Mouse (Mus musculus): Measurements from ENCODE around the gene Mphosph9.
A peak's percentile ranks its signal among the peaks of the same experiment; 100 is the strongest.

Gene Mphosph9

DNA sequence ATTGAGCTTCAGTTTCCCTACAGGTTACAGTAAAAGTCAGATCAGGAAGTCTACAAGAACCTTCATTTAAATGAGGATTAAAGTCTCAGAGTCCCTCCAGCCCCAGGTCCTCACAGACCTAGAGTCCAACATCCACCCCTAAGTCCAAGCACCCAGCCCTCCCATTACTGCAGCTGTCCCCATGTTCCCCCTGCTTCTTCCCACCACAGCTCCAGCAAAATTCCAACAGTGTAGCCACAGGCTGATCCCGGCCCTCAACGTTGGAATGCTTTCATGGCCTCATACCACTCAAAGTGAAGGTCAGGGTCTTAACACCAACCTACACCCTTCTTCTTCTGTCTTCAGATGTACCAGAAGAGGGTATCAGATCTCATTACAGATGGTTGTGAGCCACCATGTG lies 116.1 kb downstream of the Mphosph9 start:
- DNase-seq, result no peak

DNA sequence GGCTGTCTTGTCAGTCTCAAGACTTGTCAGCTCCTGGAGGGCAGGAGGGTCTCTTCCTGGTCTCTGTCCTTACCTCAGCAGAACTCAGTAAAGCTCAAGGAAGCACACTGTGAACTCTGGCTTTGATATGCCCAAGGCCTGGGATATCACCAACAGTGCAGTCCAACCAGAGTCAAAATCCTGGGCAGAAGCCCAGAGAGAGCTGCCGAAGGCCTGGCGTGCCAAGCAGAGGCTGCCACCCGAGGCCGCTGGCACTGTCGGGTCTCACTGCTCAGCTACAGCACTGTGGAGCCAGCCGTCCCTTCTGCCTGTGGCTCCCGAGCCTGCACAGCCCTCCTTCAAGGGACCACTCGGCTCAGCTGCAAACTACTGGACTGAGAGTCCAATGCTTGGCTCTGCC lies 116.5 kb downstream of the Mphosph9 start:
- peak; percentile 61 to 70 for DNase-seq

DNA sequence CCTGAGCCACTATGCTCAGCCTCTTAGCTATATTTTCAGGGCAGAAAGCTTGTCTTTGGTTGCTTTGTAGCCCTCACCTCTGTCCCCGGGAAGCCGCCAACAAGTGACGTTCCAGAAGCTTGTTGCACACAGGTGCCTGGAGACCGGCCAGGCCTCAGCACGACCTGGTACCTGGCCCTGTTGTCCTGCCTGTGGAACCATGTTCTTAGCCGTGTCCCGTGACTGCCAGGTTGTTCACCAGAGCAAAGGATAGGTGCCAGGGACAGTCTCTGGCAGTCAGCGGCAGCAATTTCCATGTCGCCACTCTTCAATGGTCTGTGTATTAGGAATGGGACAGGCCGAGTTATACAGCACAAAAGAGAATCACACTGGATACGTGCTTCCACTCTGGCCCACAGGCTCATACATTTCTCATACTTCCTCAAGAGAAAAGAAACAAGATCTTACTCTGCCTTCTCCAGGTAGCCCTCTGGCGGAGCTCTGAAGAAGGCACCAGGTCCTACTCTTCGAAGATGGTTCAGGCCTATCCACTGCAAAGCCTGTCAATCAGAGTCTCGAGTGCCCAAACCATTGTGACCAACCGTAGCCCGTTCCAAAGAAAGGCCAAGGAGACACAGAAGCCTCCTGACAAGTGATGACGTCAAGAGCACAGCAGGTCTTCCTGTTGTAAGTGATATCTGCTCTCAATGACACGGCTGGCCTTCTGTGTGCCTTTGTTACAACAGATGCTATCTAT lies 117.3 kb downstream of the Mphosph9 start:
- peak; percentile 62 to 73 for DNase-seq

DNA sequence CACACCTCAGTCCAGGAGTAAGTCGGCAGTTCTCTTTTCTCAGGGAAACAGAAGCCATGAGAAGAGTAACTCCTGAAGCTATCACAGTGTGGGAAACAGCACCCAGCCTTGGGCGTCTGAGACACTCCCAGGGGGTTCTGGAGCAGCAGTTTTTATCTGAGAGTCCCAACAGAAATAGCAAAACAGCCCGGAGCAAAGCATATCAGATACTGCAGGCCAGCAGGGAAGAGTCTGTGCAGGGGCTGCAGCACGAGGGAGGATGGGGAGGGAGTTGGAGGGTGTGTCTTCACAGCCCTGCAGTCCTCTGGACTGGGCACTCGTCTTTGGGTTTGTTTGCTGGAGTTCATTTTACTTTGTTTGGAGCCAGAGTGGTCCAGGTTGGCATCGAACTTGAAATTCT lies 117.9 kb downstream of the Mphosph9 start:
- DNase-seq, result no peak

DNA sequence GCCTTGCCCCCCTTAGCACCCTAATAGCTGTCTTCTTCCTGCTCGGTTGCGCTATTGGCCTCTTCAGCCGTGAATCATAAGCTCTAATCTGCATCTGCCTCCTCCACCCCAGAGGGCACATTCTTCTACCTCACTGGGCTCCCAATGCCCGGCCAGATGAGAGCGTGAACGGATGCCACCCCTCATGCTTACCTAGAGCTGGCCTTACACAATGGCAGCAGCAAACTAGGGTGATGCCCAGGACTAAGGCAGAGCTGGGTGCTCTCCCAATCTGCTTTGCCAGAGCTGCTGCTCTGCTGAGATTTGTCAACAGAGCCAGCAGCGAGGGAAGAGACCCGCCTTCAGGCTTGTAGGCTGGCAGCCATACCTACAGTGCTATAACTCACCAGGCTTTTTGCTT lies 119.7 kb downstream of the Mphosph9 start:
- DNase-seq, result no peak

DNA sequence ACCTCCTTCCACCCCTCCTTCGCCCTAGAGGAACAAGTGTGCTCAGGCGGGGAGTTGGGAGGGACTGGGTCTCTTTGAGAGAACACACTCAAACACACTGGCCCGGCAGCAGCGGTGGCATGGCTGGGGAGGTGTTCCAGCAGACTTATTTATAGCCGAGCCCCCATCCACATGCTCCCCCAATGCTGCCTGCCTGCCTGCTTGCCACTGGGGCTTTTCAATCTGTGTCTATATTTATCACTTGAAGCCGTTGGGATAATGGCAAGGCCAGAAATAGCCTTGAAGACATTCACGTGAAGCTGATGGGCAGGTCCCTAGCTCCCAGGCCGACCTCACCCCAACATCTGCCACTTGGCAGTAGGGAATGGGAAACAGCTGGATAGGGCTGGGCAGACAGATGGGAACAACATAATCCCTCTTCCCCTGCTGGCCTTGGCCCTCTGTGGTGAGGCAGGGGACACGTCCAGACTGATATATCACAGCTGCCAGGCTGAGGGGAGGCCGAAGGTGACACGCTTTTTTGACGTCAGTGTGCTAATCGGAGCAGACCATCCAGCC lies 121.2 kb downstream of the Mphosph9 start:
- no peak for DNase-seq

DNA sequence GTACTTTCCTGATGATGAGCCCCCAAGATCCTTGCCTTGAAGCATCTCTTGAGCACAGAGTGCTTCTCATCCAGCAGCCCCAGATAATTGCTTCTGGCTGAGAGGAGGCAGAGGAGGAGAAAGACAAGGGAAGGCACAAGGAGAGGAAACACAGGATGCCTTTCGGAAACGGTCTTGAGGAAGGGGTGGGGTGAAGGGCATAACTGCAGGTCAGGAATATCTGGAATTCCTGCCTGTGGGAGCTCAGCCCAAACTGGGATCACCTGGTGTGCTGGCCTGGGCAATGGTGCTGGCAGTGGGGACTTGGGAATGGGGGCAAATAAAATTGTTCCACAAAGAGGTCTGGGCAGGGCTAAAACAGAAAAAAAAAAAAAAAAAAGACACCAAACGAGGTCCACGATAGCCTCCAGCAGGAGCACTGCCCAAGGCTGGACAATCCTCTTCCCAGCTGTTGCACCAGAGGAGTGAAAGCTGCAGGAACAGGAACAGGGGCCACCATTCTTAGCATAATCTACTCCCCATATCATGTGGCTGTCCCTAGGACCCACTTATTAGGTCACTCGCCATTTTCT lies 121.9 kb downstream of the Mphosph9 start:
- DNase-seq, result no peak

DNA sequence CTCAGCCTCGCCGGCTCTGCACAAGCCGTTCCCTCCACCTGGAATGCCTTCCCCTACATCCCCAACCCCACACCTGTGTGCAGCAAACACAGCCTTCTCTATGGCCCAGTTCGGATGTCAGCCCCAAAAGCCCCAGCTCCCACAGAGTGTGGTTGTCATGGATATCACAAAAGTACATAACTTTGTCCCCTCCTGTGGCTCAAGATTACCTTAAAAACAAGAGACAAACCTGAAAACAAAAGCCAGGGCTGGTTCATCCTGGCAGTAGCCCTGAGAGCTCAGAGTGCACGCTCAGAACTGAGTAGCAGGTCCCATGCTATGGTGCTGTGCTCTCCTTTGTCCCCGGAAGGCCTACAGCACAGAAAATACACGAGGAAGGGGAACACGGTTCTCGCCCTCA lies 122.6 kb downstream of the Mphosph9 start:
- no peak for DNase-seq

DNA sequence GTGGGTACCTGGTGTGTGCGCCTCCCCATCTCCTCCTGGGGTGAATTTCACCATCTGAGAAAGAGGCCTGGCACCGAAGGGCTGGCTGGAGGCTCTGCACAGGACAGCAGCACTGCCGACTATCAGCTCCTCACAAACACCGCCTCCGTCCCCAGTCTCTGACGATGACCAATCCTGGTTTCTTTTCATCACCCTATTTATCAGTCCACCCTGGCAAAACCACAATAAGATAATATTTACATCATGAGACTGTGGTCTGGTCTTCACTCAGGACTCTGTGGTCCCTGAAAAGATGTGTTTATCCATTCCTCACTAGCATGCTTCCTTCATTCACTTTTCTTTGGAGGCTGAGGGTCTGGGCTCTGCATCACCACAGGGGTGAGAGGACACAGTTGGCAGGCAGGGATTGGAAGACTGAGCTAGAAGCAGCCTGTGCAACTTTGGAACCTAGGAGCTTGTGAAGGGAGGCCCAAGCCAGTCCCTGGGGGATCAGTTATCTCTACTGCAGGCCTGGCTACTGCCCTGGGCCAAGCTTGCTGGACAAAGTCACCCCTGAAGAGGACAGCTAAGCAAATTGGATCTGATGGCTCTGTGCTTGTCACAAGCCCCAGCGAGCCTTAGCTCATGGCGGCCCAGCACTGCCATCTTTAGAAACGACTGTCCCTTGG lies 123.5 kb downstream of the Mphosph9 start:
- DNase-seq, result no peak

DNA sequence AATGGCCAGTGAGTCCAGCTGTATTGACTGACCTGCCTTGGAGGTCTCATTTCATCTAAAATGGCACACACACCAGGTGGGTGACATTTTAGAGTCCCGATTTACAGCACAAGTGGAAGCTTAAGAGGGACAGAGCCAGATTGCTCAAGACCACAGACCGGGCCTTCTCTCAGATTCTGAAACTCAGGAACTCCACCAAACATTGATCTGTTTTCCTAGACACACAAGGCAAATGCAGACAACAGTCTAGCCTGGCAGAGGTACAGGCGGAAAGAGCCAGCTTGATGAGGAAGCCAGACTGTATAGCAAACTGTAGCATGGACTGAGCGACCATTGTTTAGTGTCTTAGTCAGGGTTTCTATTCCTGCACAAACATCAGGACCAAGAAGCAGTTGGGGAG lies 124.5 kb downstream of the Mphosph9 start:
- DNase-seq, result no peak

DNA sequence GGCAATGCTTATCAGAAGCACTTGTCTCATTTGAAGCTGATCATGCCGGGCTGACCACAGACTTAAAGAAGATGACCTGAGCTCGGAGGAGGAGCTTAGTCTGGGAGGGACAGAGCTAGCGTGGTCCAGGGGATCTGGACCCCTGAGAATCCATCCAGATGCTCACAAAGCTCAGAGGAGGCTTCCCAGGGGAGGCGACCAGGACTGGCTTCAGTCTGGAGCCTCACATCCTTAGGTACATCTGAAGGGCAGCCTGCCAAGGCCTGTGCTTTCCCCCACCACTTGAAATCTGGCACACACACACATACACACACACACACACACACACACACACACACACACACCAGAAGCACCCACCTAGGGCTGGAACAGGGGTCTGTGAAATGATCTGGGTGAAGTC lies 125.7 kb downstream of the Mphosph9 start:
- no peak for DNase-seq

DNA sequence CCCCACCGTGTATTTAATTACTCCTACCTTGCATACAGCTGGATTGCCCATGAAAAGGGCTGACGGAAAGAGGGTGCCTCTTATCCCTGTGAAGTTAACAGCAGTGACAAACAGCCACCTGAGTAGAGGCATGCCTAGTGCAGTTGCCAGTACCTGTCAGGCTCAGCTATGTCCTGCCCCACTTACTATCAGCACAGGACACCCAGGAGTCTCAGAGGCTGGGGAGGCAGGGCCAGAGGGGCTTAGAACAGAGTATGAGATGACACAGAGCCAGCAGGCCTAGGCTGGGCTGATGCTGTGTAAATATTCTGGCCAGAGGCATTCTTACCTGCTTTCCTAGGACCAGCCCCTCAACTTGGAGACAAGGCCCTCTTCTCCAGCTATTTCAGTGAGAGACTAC lies 126.2 kb downstream of the Mphosph9 start:
- DNase-seq, result no peak
